Mouse (Mus musculus) cerebellum, adult 2 months (tissue): Measurements from ENCODE around the gene Specc1l.

Experiments used
- CTCF ChIP-seq: fragments of 200-500 bp; IDR thresholded peaks from 2 replicates; pipeline ENCODE4 v1.5.1; 2011; ENCODE audit warnings: low read depth, mild to moderate bottlenecking, control low read depth, low read length, moderate library complexity, borderline replicate concordance; ENCODE audit not compliant: insufficient read depth
- POLR2A ChIP-seq: fragments of 200-500 bp; IDR thresholded peaks from 2 replicates; pipeline ENCODE4 v1.6.1; 2011; ENCODE audit warnings: low read length, control low read depth, borderline replicate concordance; ENCODE audit not compliant: insufficient read depth

- no peak for TF ChIP-seq POLR2A
- no peak for TF ChIP-seq CTCF
These were observed 71.9 kb downstream of the Specc1l start for GRCm38 (mm10) chr10:75283821-75284220.
